Mouse (Mus musculus): ENCODE measurements at regions not wholly inside any gene's neighbourhood (a gene's known extent, or its start where the extent isn't known, plus 50 kb on each side); places are given as distances from the start of the nearest gene placed in this dataset.

DNA sequence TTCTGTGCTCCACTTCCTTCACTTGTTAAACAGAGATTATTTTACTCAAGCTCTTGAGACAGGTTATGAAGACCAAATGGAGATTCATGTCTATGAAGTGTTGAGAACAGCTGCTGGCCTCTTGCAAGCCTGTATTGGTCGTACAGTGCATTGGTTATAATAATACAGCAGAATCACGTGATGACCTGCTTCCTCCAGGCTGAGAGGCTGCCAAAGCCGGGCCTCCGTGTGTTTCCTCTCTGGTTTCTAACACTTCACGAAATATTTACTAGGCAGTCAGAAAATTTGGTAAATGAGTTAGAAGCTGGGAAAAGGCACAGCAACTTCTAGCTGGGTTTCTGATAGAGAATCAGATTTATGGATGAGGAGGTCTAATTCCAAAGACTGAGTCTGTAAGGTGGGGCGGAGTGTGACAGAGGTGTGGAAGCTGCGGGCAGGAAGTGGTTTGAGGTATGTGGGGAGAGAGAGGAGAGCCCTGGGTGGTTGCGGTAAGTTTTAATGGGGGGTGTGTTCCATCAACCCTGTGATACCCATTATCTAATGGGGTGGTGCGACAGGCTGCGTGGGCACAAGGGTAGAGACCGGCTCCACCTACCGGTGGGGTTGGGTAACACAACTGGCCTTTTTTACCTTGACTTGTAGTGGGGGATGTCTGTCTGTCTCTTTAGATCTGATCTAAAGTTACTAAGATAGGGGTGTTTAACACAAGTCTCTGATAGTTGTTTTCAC, 159.5 kb downstream of the Plpp3 start:
- no peak for TF ChIP-seq MAZ (IDR thresholded peaks at IDR 0.05; ENCODE audit: low read depth, low read length)
- no peak for TF ChIP-seq ZC3H11A (IDR thresholded peaks at IDR 0.05; ENCODE audit: low read depth, low read length)
- TF ChIP-seq CTCF (IDR thresholded peaks at IDR 0.05 in 2 of 3, conservative IDR thresholded peaks at IDR 0.05 in 1 of 3; ENCODE audit: control insufficient read depth in 1 of 3, insufficient read depth in 1 of 3, low read depth in 2 of 3, low read length in 3 of 3, poor library complexity in 1 of 3, severe bottlenecking in 1 of 3): peak; percentile 17 to 49 (median 43); a peak in 4 of 6 replicates
- TF ChIP-seq NELFE (IDR thresholded peaks at IDR 0.05; ENCODE audit: low read depth, low read length): no peak
- TF ChIP-seq MAFK (IDR thresholded peaks at IDR 0.05; ENCODE audit: borderline replicate concordance, low read depth, low read length): no peak
- no peak for TF ChIP-seq ETS1 (IDR thresholded peaks at IDR 0.05; ENCODE audit: low read depth, low read length)
- TF ChIP-seq EP300 (IDR thresholded peaks at IDR 0.05; ENCODE audit: low read depth in 1 of 2, low read length in 2 of 2): no peak
- TF ChIP-seq POLR2A (IDR thresholded peaks at IDR 0.05; ENCODE audit: control insufficient read depth in 1 of 2, insufficient read depth in 1 of 2, low read depth in 1 of 2, low read length in 2 of 2, poor library complexity in 1 of 2): no peak
- no peak for TF ChIP-seq ZKSCAN1 (IDR thresholded peaks at IDR 0.05; ENCODE audit: low read depth, low read length)
- TF ChIP-seq RCOR1 (IDR thresholded peaks at IDR 0.05; ENCODE audit: low read depth, low read length): no peak
- TF ChIP-seq GABPA (IDR thresholded peaks at IDR 0.05; ENCODE audit: low read depth, low read length): no peak
- TF ChIP-seq POLR2AphosphoS2 (IDR thresholded peaks at IDR 0.05; ENCODE audit: low read length): no peak
- no peak for TF ChIP-seq TAL1 (IDR thresholded peaks at IDR 0.05; ENCODE audit: low read length)
